Mouse (Mus musculus) cerebellum, adult (tissue): Measurements from ENCODE around the gene Plcd4.

Source experiments
- ATAC-seq: cut with Nextera tagmentation; 2 replicates; pipeline ENCODE4 v1.9.2; 2017; ENCODE audit warnings: mild to moderate bottlenecking, moderate library complexity, mixed read lengths; ENCODE audit not compliant: insufficient number of reproducible peaks, low FRiP score, low TSS enrichment

Gene Plcd4

GRCm38 (mm10) chr1:74594434-74594833 lies 51.7 kb downstream of the Plcd4 start:
- no peak for ATAC-seq

- no peak; the same call in none of the 2 replicates for ATAC-seq
Observed at GRCm38 (mm10) chr1:74600501-74601266, 58.0 kb downstream of the Plcd4 start.

GRCm38 (mm10) chr1:74601267-74601962 lies 58.7 kb downstream of the Plcd4 start, which contains the start of the genes Rnf25 and Stk36:
Rnf25 (minus strand) TSS chr1:74601397.
Stk36 (plus strand) TSS chr1:74601445.
- peak; percentile 91 for ATAC-seq
